In the genomic region with DNA sequence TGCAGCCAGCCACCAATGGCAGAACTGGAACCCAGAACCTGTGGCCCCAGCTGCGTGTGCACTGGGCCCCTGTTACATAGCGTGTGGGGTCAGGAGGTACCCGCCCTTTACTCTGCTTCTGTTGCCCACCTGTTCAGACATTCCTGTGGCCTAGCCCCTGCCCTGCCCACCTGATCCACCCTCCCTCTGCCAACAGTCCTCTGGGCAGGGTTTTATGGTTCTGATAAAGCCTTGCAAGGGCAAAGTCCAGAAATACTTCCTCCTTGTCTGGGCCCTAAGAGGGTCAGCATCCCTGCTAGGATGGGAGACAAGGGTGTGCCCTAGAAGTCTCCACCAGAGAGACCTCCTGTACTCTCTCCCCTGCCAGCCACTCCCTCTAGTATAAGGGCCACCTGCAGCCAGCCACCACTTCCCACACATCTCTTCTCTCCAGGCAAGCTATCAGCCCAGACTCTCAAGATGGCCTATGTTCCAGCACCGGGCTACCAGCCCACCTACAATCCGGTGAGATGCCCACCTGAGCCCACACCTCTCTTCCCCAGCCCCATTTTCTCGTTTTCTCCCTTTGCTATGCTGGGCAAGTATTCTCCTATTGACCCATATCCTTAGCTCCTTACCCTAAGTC, we compare ENCODE assay signal across 13 mouse cellular contexts. TPM values are rescaled to one million over a fixed set of nuclear protein-coding genes. Genes with fewer than 3 reads are reported as not detected.
A peak's percentile ranks its signal among the peaks of the same experiment; 100 is the strongest.
DNase-seq lines count a peak whose midpoint lies in the region; ATAC-seq and TF ChIP-seq lines count a peak whose summit lies in the region.
"Had no signal": no experiment of that assay in that cellular context is flagged by ENCODE, and none has a peak within 500 bp of the region (broad histone marks: within the 10 kb centered on the region; RNA-seq: fewer than 3 reads in every experiment).

Gene Lgals4 (plus strand): TSS at position 132 of the 625 bp plus-strand sequence.

- TF ChIP-seq POLR2A in spleen, adult 2 months (IDR thresholded peaks at IDR 0.05; ENCODE audit: low read depth, low read length): no peak

- peaks cover 6% of the 10 kb centered on the region for H3K36me3 ChIP-seq in heart, embryonic 11.5 days (ENCODE audit: control insufficient read depth, insufficient read depth, low read length)
- peaks cover 15% of the 10 kb centered on the region for H3K36me3 ChIP-seq in spleen, adult 2 months (ENCODE audit: control insufficient read depth, insufficient read depth, low read length)
- peaks cover 12% of the 10 kb centered on the region for H3K36me3 ChIP-seq in stomach, embryonic 15.5 days

- WGBS in heart, embryonic 11.5 days (ENCODE audit: insufficient replicate concordance): 81% methylated on average over 6 of the region's 6 CpGs
- WGBS in spleen, adult 2 months: 83% methylated on average over 6 of the region's 6 CpGs
- WGBS in stomach, embryonic 15.5 days: 68% methylated on average over 6 of the region's 6 CpGs

- H3K4me2 ChIP-seq in heart, embryonic 11.5 days: no peak within 1 kb of the TSS
- H3K4me2 ChIP-seq in stomach, embryonic 15.5 days: peak within 1 kb of the TSS; percentile 8; the same call in 1 of the 2 replicates
- H3K4me2 ChIP-seq: liver, embryonic 13.5 days; neural tube, embryonic 12.5 days had no signal

- H3K27me3 ChIP-seq in heart, embryonic 11.5 days (ENCODE audit: control insufficient read depth, insufficient read depth, low read length): no peaks in the 10 kb centered on the region
- H3K27me3 ChIP-seq in spleen, adult 2 months (ENCODE audit: control insufficient read depth, insufficient read depth, low read length): no peaks in the 10 kb centered on the region
- H3K27me3 ChIP-seq in stomach, embryonic 15.5 days (replicated peaks): no peaks in the 10 kb centered on the region
- H3K27me3 ChIP-seq: liver, embryonic 13.5 days; neural tube, embryonic 12.5 days; Patski had no signal

- no peak within 1 kb of the TSS for H3K4me3 ChIP-seq in heart, embryonic 11.5 days (ENCODE audit: low read depth, low read length)
- no peak within 1 kb of the TSS for H3K4me3 ChIP-seq in spleen, adult 2 months (ENCODE audit: extremely low read depth, insufficient read depth, insufficient read length)
- peak within 1 kb of the TSS; percentile 24 for H3K4me3 ChIP-seq in stomach, embryonic 15.5 days (replicated peaks)
- H3K4me3 ChIP-seq: liver, embryonic 13.5 days; neural tube, embryonic 12.5 days had no signal

- H3K9ac ChIP-seq in heart, embryonic 11.5 days (ENCODE audit: low read depth, low read length): no peak within 1 kb of the TSS
- no peak within 1 kb of the TSS for H3K9ac ChIP-seq in stomach, embryonic 15.5 days
- H3K9ac ChIP-seq: liver, embryonic 13.5 days; neural tube, embryonic 12.5 days had no signal

- intact Hi-C loops in heart, postnatal 25 days (cut with DNase I): loop anchor here (5.0 kb wide), 2 partner anchors 33 to 37 kb away; no protein-coding TSS in a partner anchor

- no peak for TF ChIP-seq CTCF in spleen, adult 2 months (IDR thresholded peaks at IDR 0.05; ENCODE audit: extremely low read depth, insufficient read depth, insufficient read length, insufficient replicate concordance)

- no peak within 1 kb of the TSS for H3K27ac ChIP-seq in heart, embryonic 11.5 days (ENCODE audit: low read depth, low read length)
- no peak within 1 kb of the TSS for H3K27ac ChIP-seq in spleen, adult 2 months (ENCODE audit: insufficient read depth, low read length)
- H3K27ac ChIP-seq in stomach, embryonic 15.5 days: peak within 1 kb of the TSS; percentile 63
- H3K27ac ChIP-seq: hindbrain, postnatal 0 days; liver, embryonic 13.5 days; neural tube, embryonic 12.5 days had no signal

- peak; percentile 88 for DNase-seq in heart, adult 11 months
- DNase-seq in spleen, adult 2 months (ENCODE audit: low read depth in 1 of 2, low spot score in 2 of 2): no peak
- no peak for DNase-seq in spleen, adult 12 weeks (ENCODE audit: low spot score)
- no peak for DNase-seq in heart, postnatal 25 days (ENCODE audit: low spot score)
- no peak for DNase-seq in MN1 (ENCODE audit: low spot score)
- no peak for DNase-seq in right cerebral cortex, postnatal 10 days (ENCODE audit: low spot score in 2 of 2)
- DNase-seq: liver, embryonic 13.5 days; right cerebral cortex, postnatal 4 days had no signal

- no peaks in the 10 kb centered on the region for H3K9me3 ChIP-seq in heart, embryonic 11.5 days (replicated peaks; ENCODE audit: control insufficient read depth, low read length)
- no peaks in the 10 kb centered on the region for H3K9me3 ChIP-seq in stomach, embryonic 15.5 days
- H3K9me3 ChIP-seq: liver, embryonic 13.5 days; neural tube, embryonic 12.5 days had no signal

- H3K4me1 ChIP-seq in heart, embryonic 11.5 days (ENCODE audit: control insufficient read depth, insufficient read depth, low read length): peaks cover 8% of the 10 kb centered on the region
- H3K4me1 ChIP-seq in spleen, adult 2 months (ENCODE audit: control insufficient read depth, insufficient read depth, insufficient read length): peaks cover 8% of the 10 kb centered on the region; the same call in 1 of the 2 replicates
- no peaks in the 10 kb centered on the region for H3K4me1 ChIP-seq in stomach, embryonic 15.5 days
- H3K4me1 ChIP-seq: neural tube, embryonic 12.5 days had no signal

- no peak for ATAC-seq in heart, embryonic 11.5 days (replicated peaks; ENCODE audit: insufficient number of reproducible peaks, low FRiP score, low TSS enrichment)
- ATAC-seq in stomach, embryonic 15.5 days (ENCODE audit: insufficient read depth, low FRiP score, low read depth): peak; percentile 75
- ATAC-seq: hindbrain, postnatal 0 days; Patski had no signal

RNA-seq across cellular contexts. Expression of gene Lgals4, which starts in this region (rescaled TPM):
- polyA plus RNA-seq in heart, embryonic 11.5 days (2014; fragmentation: Nextera tagmentation; extraction: Ambion mirVana): 2.2 and 3.9 TPM in 2 replicates
- polyA plus RNA-seq in spleen, adult 2 months (2012; rRNA removed): 11.6 and 13.3 TPM in 2 replicates
- 10 to 100 TPM; 28.9 to 30.7 TPM for total RNA-seq in heart, postnatal 25 days (2021)
- polyA plus RNA-seq in stomach, embryonic 15.5 days (2015; fragmentation: Nextera tagmentation; extraction: Ambion mirVana): 340 and 467 TPM in 2 replicates

Comparison
In these comparisons a context has a peak if more than half of its experiments do, and no peak if none do; other contexts are left out.
1. RNA of gene Lgals4 (polyA plus RNA-seq): 340 to 467 TPM in stomach, embryonic 15.5 days; 11.6 to 13.3 TPM in spleen, adult 2 months and 2.2 to 3.9 TPM in heart, embryonic 11.5 days; every median in the first group is over 10 times any median in the second.